Comparison of ENCODE assay signal across 28 mouse cellular contexts in the genomic region with DNA sequence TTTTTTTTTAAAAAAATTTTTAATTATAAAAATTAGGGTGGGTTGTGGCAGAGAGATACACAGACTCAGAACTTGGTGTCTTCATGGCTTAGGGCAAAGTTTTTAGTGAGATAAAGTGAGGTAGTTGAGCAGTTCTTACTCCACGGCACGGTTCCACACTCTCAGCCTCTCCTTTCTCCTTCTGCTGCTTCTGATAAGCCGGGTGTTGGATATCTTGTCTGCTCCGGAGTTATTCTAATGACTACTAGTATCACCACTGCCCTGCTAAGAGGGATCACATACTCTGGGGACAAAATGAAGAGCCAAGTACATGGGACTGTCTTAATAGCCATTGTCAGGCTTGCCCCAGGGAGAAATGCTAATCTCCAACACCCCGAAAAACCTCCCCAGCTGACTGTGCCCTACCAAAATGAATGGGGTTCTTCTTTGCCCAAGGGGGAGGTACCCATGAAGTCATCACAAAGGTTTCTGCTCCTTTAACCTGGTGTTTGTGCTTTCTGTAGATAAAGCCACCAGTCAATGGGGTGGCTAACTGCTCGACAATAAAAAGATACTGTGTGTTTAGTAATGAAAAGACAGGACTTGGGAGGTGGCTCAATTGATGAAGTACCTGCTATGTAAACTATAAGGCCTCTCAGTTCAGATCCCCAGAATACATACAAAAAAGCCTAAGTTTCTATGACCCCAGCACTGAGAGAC. TPM values are rescaled to one million over a fixed set of nuclear protein-coding genes. Genes with fewer than 3 reads are reported as not detected.
DNase-seq lines count a peak whose midpoint lies in the region; ATAC-seq and TF ChIP-seq lines count a peak whose summit lies in the region.
"Had no signal": no experiment of that assay in that cellular context is flagged by ENCODE, and none has a peak within 500 bp of the region (broad histone marks: within the 10 kb centered on the region; RNA-seq: fewer than 3 reads in every experiment).

No protein-coding gene starts in this region.

- H3K4me3 ChIP-seq in liver, embryonic 12.5 days = no peak overlapping the region
- no peak overlapping the region for H3K4me3 ChIP-seq in liver, postnatal 0 days (ENCODE audit: low read depth, low read length)
- H3K4me3 ChIP-seq: heart, adult 2 months; heart, embryonic 13.5 days; layer of hippocampus, adult 2 months; limb, embryonic 13.5 days; myocyte; neural tube, embryonic 12.5 days had no signal

- no peak overlapping the region for H3K9ac ChIP-seq in liver, embryonic 12.5 days
- no peak overlapping the region for H3K9ac ChIP-seq in liver, postnatal 0 days (replicated peaks)
- H3K9ac ChIP-seq: heart, embryonic 13.5 days; hindbrain, embryonic 14.5 days; limb, embryonic 13.5 days; neural tube, embryonic 12.5 days had no signal

- ATAC-seq in liver, embryonic 12.5 days = peak; percentile 96
- peak; percentile 95 for ATAC-seq in liver, postnatal 0 days
- ATAC-seq: forebrain, embryonic 14.5 days; midbrain, embryonic 16.5 days had no signal

- no peaks in the 10 kb centered on the region for H3K36me3 ChIP-seq in liver, embryonic 12.5 days
- H3K36me3 ChIP-seq in liver, postnatal 0 days (replicated peaks; ENCODE audit: insufficient read depth, low read length) = no peaks in the 10 kb centered on the region
- H3K36me3 ChIP-seq: heart, embryonic 13.5 days; limb, embryonic 13.5 days; neural tube, embryonic 12.5 days had no signal

- peaks cover 16% of the 10 kb centered on the region; the same call in 1 of the 2 replicates for H3K27me3 ChIP-seq in liver, embryonic 12.5 days (replicated peaks)
- no peaks in the 10 kb centered on the region for H3K27me3 ChIP-seq in liver, postnatal 0 days (ENCODE audit: insufficient read depth, low read length)
- H3K27me3 ChIP-seq: limb, embryonic 13.5 days; neural tube, embryonic 12.5 days had no signal

- TF ChIP-seq CTCF in liver, postnatal 0 days (IDR thresholded peaks at IDR 0.05; ENCODE audit: low read depth) = no peak

- H3K4me2 ChIP-seq in liver, embryonic 12.5 days = peak overlapping the region; percentile 53
- no peak overlapping the region for H3K4me2 ChIP-seq in liver, postnatal 0 days (ENCODE audit: low read depth, low read length)
- H3K4me2 ChIP-seq: heart, embryonic 13.5 days; hindbrain, embryonic 14.5 days; limb, embryonic 13.5 days; midbrain, embryonic 11.5 days; neural tube, embryonic 12.5 days had no signal

- TF ChIP-seq EP300 in liver, postnatal 0 days (IDR thresholded peaks at IDR 0.05; ENCODE audit: low read depth) = peak; percentile 74

- no peaks in the 10 kb centered on the region for H3K9me3 ChIP-seq in liver, embryonic 12.5 days (replicated peaks)
- H3K9me3 ChIP-seq in liver, postnatal 0 days (ENCODE audit: low read length) = no peaks in the 10 kb centered on the region
- H3K9me3 ChIP-seq: heart, embryonic 13.5 days; limb, embryonic 13.5 days; neural tube, embryonic 12.5 days had no signal

- peak; percentile 5 for DNase-seq in c-Kit-negative CD71-positive TER-119-positive erythroid progenitor cells, embryonic 14.5 days (ENCODE audit: low read depth, low spot score)
- DNase-seq in c-Kit-positive CD71-positive TER-119-positive erythroid progenitor cells, embryonic 14.5 days (ENCODE audit: low spot score) = peak; percentile 73
- DNase-seq in liver, postnatal 0 days = no peak
- no peak for DNase-seq in B cell, adult 2 months
- no peak for DNase-seq in heart, adult 9 months (ENCODE audit: low spot score in 2 of 2)
- DNase-seq in lung, postnatal 25 days (ENCODE audit: low spot score) = no peak
- DNase-seq in layer of hippocampus, adult 9-11 months = no peak
- DNase-seq: adrenal gland, postnatal 36 days; cerebellum, adult 11-12 months; cerebellum, adult 9-11 months; gastrocnemius, postnatal 36 days; heart, adult 2 months; heart, postnatal 10 days; kidney, adult 11 months; kidney, postnatal 25 days; lung, adult 2 months; lung, postnatal 10 days; right cerebral cortex, adult 18-20 months had no signal

- H3K27ac ChIP-seq in liver, embryonic 12.5 days = peak overlapping the region; percentile 77
- H3K27ac ChIP-seq in liver, postnatal 0 days (ENCODE audit: low read depth) = no peak overlapping the region
- H3K27ac ChIP-seq: heart, adult 2 months; heart, embryonic 13.5 days; hindbrain, embryonic 14.5 days; layer of hippocampus, adult 2 months; limb, embryonic 13.5 days; neural tube, embryonic 12.5 days had no signal

- peaks cover 29% of the 10 kb centered on the region for H3K4me1 ChIP-seq in liver, embryonic 12.5 days
- no peaks in the 10 kb centered on the region for H3K4me1 ChIP-seq in liver, postnatal 0 days (ENCODE audit: insufficient read depth)
- H3K4me1 ChIP-seq: heart, embryonic 13.5 days; limb, embryonic 13.5 days; neural tube, embryonic 12.5 days had no signal

- 25% methylated on average over 6 of the region's 6 CpGs for WGBS in liver, embryonic 12.5 days (ENCODE audit: insufficient replicate concordance)
- WGBS in liver, postnatal 0 days (ENCODE audit: insufficient replicate concordance) = 55% methylated on average over 6 of the region's 6 CpGs

RNA-seq across cellular contexts. Expression of a gene that starts 27.9 kb away (rescaled TPM):
- 0.06 and 0.07 TPM in 2 replicates for polyA plus RNA-seq in liver, embryonic 12.5 days (2016; fragmentation: Nextera tagmentation; extraction: Ambion mirVana)
- 0.07 and 0.09 TPM in 2 replicates for polyA plus RNA-seq in liver, postnatal 0 days (2015; fragmentation: Nextera tagmentation; extraction: Ambion mirVana)

Comparison
In these comparisons a context has a peak if more than half of its experiments do, and no peak if none do; other contexts are left out.
1. DNase-seq: peak in c-Kit-negative CD71-positive TER-119-positive erythroid progenitor cells, embryonic 14.5 days (single experiment) and c-Kit-positive CD71-positive TER-119-positive erythroid progenitor cells, embryonic 14.5 days (single experiment); none in liver, postnatal 0 days (single experiment), B cell, adult 2 months (0 of 2), heart, adult 9 months (0 of 2), lung, postnatal 25 days (single experiment) and layer of hippocampus, adult 9-11 months (single experiment).